Mouse (Mus musculus) embryonic facial prominence, embryonic 11.5 days (tissue): Measurements from ENCODE around the gene Btbd3. TPM values are rescaled to one million over a fixed set of nuclear protein-coding genes. Genes with fewer than 3 reads are reported as not detected.
A peak's percentile ranks its signal among the peaks of the same experiment; 100 is the strongest.

Experiments
- ATAC-seq: fragments of 200-750 bp; cut with Nextera tagmentation; replicated peaks from 2 replicates; pipeline ENCODE4 v1.8.0; 2017; ENCODE audit warnings: low read depth; ENCODE audit not compliant: insufficient number of reproducible peaks, low FRiP score, low TSS enrichment
- DNase-seq: peaks from one replicate; pipeline ENCODE4 v3.0.0-alpha.2; 2015; ENCODE audit warnings: low spot score
- H3K27ac ChIP-seq: fragments of 300-500 bp; sonication (generic); replicated peaks from 2 replicates; pipeline ENCODE4 v1.5.1; 2014; ENCODE audit warnings: mild to moderate bottlenecking, low read depth, low read length, control low read depth
- H3K27me3 ChIP-seq: fragments of 300-500 bp; sonication (generic); 2 replicates; pipeline ENCODE4 v1.6.1; 2014; ENCODE audit warnings: mild to moderate bottlenecking, low read length, moderate library complexity, mixed read lengths; ENCODE audit not compliant: control insufficient read depth, insufficient read depth
- H3K36me3 ChIP-seq: fragments of 300-500 bp; sonication (generic); replicated peaks from 2 replicates; pipeline ENCODE4 v1.6.1; 2014; ENCODE audit warnings: low read depth, mild to moderate bottlenecking, low read length, moderate library complexity, mixed read lengths; ENCODE audit not compliant: control insufficient read depth, insufficient read depth
- H3K4me1 ChIP-seq: fragments of 300-500 bp; sonication (generic); 2 replicates; pipeline ENCODE4 v1.6.1; 2014; ENCODE audit warnings: low read length, mixed read lengths; ENCODE audit not compliant: control insufficient read depth, insufficient read depth
- H3K4me2 ChIP-seq: fragments of 300-500 bp; sonication (generic); 2 replicates; pipeline ENCODE4 v1.6.1; 2014; ENCODE audit warnings: low read depth, mild to moderate bottlenecking, control low read depth, low read length, moderate library complexity
- H3K4me3 ChIP-seq: fragments of 300-500 bp; sonication (generic); 2 replicates; pipeline ENCODE4 v1.5.1; 2014; ENCODE audit warnings: low read depth, low read length, control low read depth
- H3K9ac ChIP-seq: fragments of 300-500 bp; sonication (generic); replicated peaks from 2 replicates; pipeline ENCODE4 v1.6.1; 2014; ENCODE audit warnings: mild to moderate bottlenecking, control low read depth, low read length
- H3K9me3 ChIP-seq: fragments of 300-500 bp; sonication (generic); replicated peaks from 2 replicates; pipeline ENCODE4 v1.6.1; 2016; ENCODE audit warnings: mild to moderate bottlenecking, low read length, inconsistent platforms, mixed read lengths; ENCODE audit not compliant: control insufficient read depth
- WGBS: fragments of 180-500 bp; shearing (Covaris S2); extraction: QIAGEN DNeasy Blood & Tissue Kit; methylation state at CpG from one replicate; pipeline ENCODE4 v1.1.7; 2014; 5-methylcytosine and 5-hydroxymethylcytosine counted together
- polyA plus RNA-seq: library from polyadenylated mRNA; unstranded; fragments of >200 nt; fragmentation: Nextera tagmentation; extraction: Ambion mirVana; gene quantifications from 2 replicates; pipeline ENCODE4 v1.2.1, GENCODE M21; 2014

Gene Btbd3
- polyA plus RNA-seq, 1 experiment from 2014 or later: 22.6 TPM

DNA sequence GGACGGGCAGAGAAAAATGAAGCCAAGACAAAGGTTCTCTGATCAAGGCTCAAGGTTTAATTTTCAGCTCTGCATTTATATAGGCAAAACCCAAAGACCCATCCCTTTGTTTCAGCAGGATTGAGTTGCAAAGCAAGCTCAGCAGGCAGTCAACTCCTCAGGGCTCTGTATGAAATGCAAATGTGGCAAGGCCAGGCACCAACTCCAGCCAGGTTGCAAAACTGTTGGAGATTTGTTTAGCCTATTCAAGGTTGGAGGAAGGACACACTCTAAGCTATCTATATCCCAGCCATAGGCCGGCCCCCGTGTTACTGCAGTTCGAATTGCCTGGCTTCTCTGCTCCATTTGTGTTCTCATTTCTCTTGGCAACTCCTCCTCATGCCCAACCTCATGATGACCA, 259.2 kb downstream of the Btbd3 start:
- Histone ChIP-seq H3K27me3 (no peaks in the 10 kb centered on the region), H3K27ac (no peak overlapping the region), H3K4me3 (no peak overlapping the region), H3K9ac (no peak overlapping the region), H3K9me3 (no peaks in the 10 kb centered on the region), H3K36me3 (no peaks in the 10 kb centered on the region), H3K4me1 (no peaks in the 10 kb centered on the region), H3K4me2 (no peak overlapping the region)
- WGBS: 44% methylated on average over 4 of the region's 4 CpGs
- DNase-seq (no peak), ATAC-seq (no peak)

DNA sequence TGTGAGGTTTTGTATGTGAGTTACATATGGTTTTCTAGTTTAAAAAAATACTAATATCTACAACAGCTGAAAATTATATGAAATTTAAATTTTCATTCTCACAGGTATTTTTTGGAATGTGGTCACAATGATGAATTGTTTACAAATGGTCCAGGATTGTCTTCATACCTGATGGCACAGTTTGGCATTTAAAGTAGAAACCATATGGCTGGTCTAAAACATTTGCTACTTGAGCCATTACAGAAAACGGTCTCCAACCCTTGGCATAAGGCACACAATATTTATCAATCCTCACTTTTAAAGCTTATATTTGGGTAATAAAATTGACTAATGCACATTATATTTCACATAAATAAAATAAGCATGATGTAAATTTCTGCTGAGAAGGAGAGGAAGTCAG, 272.1 kb downstream of the Btbd3 start:
- Histone ChIP-seq H3K9me3 (no peaks in the 10 kb centered on the region), H3K27me3 (no peaks in the 10 kb centered on the region), H3K4me2 (no peak overlapping the region), H3K36me3 (no peaks in the 10 kb centered on the region), H3K27ac (no peak overlapping the region), H3K4me3 (no peak overlapping the region), H3K4me1 (no peaks in the 10 kb centered on the region), H3K9ac (no peak overlapping the region)
- DNase-seq (no peak), ATAC-seq (no peak)
- WGBS: 74% methylated on average over 1 of the region's 1 CpGs

DNA sequence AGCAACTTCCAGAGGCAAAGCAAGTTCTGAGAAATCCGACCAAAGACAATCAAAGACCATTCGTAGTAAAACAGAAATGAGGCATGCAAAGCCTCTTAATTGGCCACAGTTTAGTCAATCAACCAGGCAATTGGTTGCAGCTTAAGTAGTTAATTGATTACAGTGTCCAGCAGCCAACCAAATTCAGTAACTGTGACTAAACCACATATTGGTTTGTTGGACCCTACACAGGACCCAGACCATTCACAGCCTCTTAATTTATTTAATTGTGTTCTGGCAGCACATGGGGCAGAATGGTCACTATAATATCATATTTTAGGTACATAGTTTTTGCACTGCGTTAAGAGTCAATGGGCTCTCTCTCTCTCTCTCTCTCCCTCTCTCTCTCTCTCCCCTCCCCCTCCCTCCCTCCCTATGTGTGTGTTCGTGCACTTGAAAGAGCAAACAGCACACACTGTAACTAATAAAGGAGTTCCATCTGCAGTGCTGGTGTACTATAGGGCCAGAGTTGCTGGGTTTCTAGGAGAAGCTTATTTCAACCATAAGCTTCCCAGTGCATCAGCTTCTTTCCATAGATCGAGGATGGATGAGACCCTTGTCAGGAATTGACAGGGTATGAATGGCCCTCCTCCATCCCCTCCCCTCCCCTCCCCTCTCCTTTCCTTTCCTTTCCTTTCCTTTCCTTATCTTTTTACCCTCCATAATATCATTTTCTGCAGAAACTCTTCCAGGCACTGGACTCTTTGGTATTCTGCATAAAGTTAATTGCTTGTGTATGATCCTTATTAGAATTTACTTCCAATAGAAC, 275.0 kb downstream of the Btbd3 start:
- DNase-seq (peak; percentile 41), ATAC-seq (0 out of 2 replicates have a peak, but pooled peaks have one; percentile 61)
- Histone ChIP-seq H3K9me3 (no peaks in the 10 kb centered on the region), H3K4me3 (no peak overlapping the region), H3K27ac (no peak overlapping the region), H3K9ac (no peak overlapping the region; the same call in 1 of the 2 replicates), H3K4me1 (no peaks in the 10 kb centered on the region), H3K27me3 (no peaks in the 10 kb centered on the region), H3K4me2 (no peak overlapping the region), H3K36me3 (no peaks in the 10 kb centered on the region)
- 32% methylated on average over 5 of the region's 5 CpGs for WGBS

DNA sequence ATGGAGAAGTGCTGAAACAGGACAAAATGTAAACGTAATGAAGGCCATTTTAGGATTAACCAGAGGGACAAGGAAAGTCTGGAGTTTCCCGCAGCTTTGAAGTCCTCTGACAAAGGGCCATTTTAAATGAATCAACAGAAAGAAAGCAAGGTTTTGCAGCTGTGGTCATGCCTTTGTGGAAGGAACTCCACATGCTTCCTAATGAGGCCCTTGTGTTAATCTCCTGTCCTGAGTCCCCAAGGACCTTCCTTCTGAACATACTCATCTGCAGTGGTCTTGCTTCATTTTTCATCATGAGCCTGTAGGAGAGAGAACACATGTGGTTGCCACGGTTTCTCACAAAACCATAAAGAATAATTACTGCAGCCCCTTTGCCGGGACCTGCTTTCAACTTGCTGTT, 275.6 kb downstream of the Btbd3 start:
- Histone ChIP-seq H3K4me1 (no peaks in the 10 kb centered on the region), H3K27ac (no peak overlapping the region), H3K4me3 (no peak overlapping the region), H3K9ac (no peak overlapping the region), H3K9me3 (no peaks in the 10 kb centered on the region), H3K36me3 (no peaks in the 10 kb centered on the region), H3K27me3 (no peaks in the 10 kb centered on the region), H3K4me2 (no peak overlapping the region)
- DNase-seq: peak; percentile 56
- ATAC-seq: no peak
- 33% methylated on average over 4 of the region's 4 CpGs for WGBS

DNA sequence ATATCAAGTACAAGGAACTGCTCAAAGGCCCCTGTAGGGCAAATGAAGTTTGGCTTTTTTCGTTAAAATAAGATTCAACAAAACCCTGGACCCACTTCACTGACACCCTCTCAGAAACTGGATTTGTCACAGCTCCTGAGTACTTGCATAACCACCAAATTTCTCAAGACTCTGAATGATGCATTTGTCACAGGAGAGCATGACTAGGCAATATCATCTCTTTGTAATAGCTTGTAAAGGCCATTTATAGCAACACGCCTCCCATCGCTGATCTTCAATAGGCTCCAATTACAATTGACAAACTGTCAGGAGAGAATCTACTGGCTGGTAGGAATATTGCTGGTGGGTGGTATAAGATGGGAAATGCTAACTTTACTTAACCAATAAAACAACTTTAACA, 283.3 kb downstream of the Btbd3 start:
- Histone ChIP-seq H3K27ac (no peak overlapping the region), H3K4me1 (no peaks in the 10 kb centered on the region), H3K36me3 (no peaks in the 10 kb centered on the region), H3K4me3 (no peak overlapping the region), H3K4me2 (no peak overlapping the region), H3K27me3 (no peaks in the 10 kb centered on the region), H3K9me3 (no peaks in the 10 kb centered on the region), H3K9ac (no peak overlapping the region)
- ATAC-seq: no peak
- DNase-seq: no peak
- 71% methylated on average over 3 of the region's 3 CpGs for WGBS

DNA sequence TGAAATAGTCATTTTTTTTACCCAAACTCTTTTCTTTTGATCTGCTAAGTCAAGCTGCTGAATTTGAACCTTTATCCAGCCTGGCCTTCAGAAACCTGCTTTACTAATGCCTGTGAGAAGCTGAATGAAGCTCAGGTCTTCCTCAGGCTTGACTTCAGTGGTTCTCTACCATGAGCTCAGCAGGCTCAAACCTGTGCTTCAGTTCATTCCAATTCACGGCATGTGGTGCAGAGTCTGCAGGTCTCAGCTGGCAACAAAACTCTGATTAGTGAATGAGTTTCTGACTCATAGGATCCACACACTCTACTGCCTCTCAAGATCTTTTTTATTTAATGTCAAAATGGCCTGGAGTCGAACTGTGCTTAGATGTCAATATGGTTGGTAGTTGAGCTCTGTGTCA, 292.6 kb downstream of the Btbd3 start:
- Histone ChIP-seq H3K36me3 (no peaks in the 10 kb centered on the region), H3K4me2 (no peak overlapping the region), H3K4me3 (no peak overlapping the region), H3K4me1 (no peaks in the 10 kb centered on the region), H3K9ac (no peak overlapping the region), H3K27ac (no peak overlapping the region), H3K9me3 (no peaks in the 10 kb centered on the region), H3K27me3 (no peaks in the 10 kb centered on the region)
- ATAC-seq (no peak), DNase-seq (no peak)
- 85% methylated on average over 2 of the region's 2 CpGs for WGBS

DNA sequence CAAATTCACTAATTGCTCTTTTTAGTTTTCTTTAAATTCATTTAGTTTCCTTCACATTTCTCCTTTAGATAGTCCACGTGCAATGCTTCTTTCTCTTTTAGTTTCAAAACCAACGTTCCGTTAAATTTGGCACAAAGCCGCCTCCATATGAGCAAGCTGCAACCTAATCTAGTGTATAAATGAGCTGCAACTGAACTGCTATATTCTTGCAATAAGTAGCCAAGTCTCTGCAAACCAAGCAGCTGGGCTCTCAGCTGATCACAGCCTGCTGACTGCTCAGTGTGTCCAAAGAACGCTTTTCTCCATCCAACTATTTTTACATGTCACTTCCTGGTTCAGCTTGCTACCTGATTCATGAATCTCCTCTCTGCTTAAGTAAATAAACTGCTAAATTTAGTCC, 295.2 kb downstream of the Btbd3 start:
- ATAC-seq (no peak), DNase-seq (no peak)
- Histone ChIP-seq H3K4me2 (no peak overlapping the region), H3K4me3 (no peak overlapping the region), H3K9me3 (no peaks in the 10 kb centered on the region), H3K4me1 (no peaks in the 10 kb centered on the region), H3K27ac (no peak overlapping the region), H3K36me3 (no peaks in the 10 kb centered on the region), H3K9ac (no peak overlapping the region), H3K27me3 (no peaks in the 10 kb centered on the region)
- 80% methylated on average over 5 of the region's 5 CpGs for WGBS

DNA sequence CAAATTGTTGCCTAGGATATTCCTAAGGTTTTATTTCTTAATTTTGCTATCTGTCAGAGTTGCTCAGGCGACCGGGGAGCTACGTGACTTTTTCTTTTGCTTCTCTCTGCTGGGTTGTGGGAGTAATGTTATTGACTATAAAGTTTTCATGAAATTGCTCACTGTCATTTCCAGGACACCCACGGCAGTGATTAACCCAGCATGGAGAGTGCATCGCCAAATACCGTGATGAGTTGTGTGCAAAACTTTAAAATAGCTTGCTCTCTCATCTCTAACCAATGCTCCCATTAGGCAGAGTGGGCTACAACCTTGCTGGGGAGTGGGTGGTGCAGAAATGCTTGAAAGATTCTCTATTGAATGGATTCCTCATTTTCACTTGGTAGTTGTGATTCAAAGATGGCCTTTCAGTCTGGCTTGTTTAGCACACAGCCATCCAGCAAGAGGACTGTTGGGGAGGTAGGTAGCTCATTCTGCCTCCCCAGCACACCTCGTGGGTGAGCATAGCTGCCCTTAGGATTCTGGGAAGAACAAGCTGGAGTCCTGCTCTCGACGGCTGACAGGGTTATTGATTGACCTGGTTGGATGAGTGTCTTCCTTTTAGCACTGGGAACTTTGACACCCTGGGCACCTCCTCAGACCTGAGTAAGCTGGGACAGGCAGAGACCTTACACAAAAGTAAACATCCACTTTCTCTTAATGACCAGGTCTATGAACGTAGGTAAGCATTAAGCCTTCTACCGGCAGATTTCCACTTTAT, 298.9 kb downstream of the Btbd3 start:
- H3K4me3 ChIP-seq: no peak overlapping the region
- H3K36me3 ChIP-seq: no peaks in the 10 kb centered on the region
- ATAC-seq (no peak), DNase-seq (no peak)
- H3K4me2 ChIP-seq: no peak overlapping the region
- H3K9ac ChIP-seq: no peak overlapping the region
- H3K9me3 ChIP-seq: no peaks in the 10 kb centered on the region
- WGBS: 89% methylated on average over 11 of the region's 11 CpGs
- H3K4me1 ChIP-seq: no peaks in the 10 kb centered on the region
- no peak overlapping the region for H3K27ac ChIP-seq
- no peaks in the 10 kb centered on the region for H3K27me3 ChIP-seq
